Mouse (Mus musculus) myocyte (in vitro differentiated cells): ENCODE results near the gene Aen. TPM values are rescaled to one million over a fixed set of nuclear protein-coding genes. Genes with fewer than 3 reads are reported as not detected.

ENCODE experiments used
- H3K27me3 ChIP-seq: one replicate; pipeline ENCODE4 v1.6.1; 2011; ENCODE audit not compliant: control insufficient read depth, insufficient read depth, insufficient read length
- H3K36me3 ChIP-seq: one replicate; pipeline ENCODE4 v1.6.1; 2011; ENCODE audit not compliant: control insufficient read depth, insufficient read depth
- H3K4me2 ChIP-seq: one replicate; pipeline ENCODE4 v1.6.1; 2011; ENCODE audit warnings: low read depth, control low read depth
- H3K4me3 ChIP-seq: one replicate; pipeline ENCODE4 v1.5.1; 2011; ENCODE audit warnings: mild to moderate bottlenecking, control low read depth, moderate library complexity
- H3K79me2 ChIP-seq: one replicate; pipeline ENCODE4 v1.6.1; 2011; ENCODE audit not compliant: control insufficient read depth, insufficient read depth
- H3ac ChIP-seq: one replicate; pipeline ENCODE4 v1.6.1; 2011; ENCODE audit not compliant: control insufficient read depth, insufficient read length
- CEBPB ChIP-seq: IDR thresholded peaks from 2 replicates; pipeline ENCODE4 v1.6.1; 2011; ENCODE audit warnings: mild to moderate bottlenecking, moderate library complexity; ENCODE audit not compliant: poor library complexity, insufficient read depth, severe bottlenecking
- E2F4 ChIP-seq: IDR thresholded peaks from one replicate; pipeline ENCODE4 v1.6.1; 2011; ENCODE audit warnings: mild to moderate bottlenecking, control low read depth, moderate library complexity; ENCODE audit not compliant: insufficient read depth
- MAX ChIP-seq: IDR thresholded peaks from one replicate; pipeline ENCODE4 v1.6.1; 2011; ENCODE audit warnings: low read depth, mild to moderate bottlenecking, control low read depth
- MYOD1 ChIP-seq, 3 experiments: IDR thresholded peaks; one replicate each; pipeline ENCODE4 v1.6.1; 2011; ENCODE audit warnings: control low read depth in 2 of 3, low read depth in 2 of 3, mild to moderate bottlenecking in 2 of 3, moderate library complexity in 1 of 3; ENCODE audit not compliant: insufficient read length in 2 of 3, control insufficient read depth in 1 of 3
- MYOG ChIP-seq, 3 experiments: IDR thresholded peaks; one replicate each; pipeline ENCODE4 v1.6.1; 2011; ENCODE audit warnings: control low read depth in 2 of 3, low read depth in 2 of 3, mild to moderate bottlenecking in 2 of 3; ENCODE audit not compliant: insufficient read length in 2 of 3, control insufficient read depth in 1 of 3, insufficient read depth in 1 of 3
- POLR2A ChIP-seq: IDR thresholded peaks from one replicate; pipeline ENCODE4 v1.6.1; 2011; ENCODE audit warnings: low read depth, mild to moderate bottlenecking, control low read depth, moderate library complexity; ENCODE audit not compliant: insufficient read length
- POLR2AphosphoS2 ChIP-seq: IDR thresholded peaks from one replicate; pipeline ENCODE4 v1.6.1; 2011; ENCODE audit warnings: low read depth, control low read depth; ENCODE audit not compliant: insufficient read length
- REST ChIP-seq: IDR thresholded peaks from one replicate; pipeline ENCODE4 v1.6.1; 2011; ENCODE audit warnings: mild to moderate bottlenecking, control low read depth, moderate library complexity; ENCODE audit not compliant: insufficient read depth, insufficient read length
- SRF ChIP-seq: IDR thresholded peaks from one replicate; pipeline ENCODE4 v1.6.1; 2011; ENCODE audit warnings: low read depth; ENCODE audit not compliant: control insufficient read depth, insufficient read length
- TCF12 ChIP-seq: IDR thresholded peaks from one replicate; pipeline ENCODE4 v1.6.1; 2011; ENCODE audit warnings: mild to moderate bottlenecking, control low read depth; ENCODE audit not compliant: poor library complexity, insufficient read depth, severe bottlenecking
- TCF3 ChIP-seq: IDR thresholded peaks from one replicate; pipeline ENCODE4 v1.6.1; 2011; ENCODE audit warnings: low read depth, control low read depth; ENCODE audit not compliant: insufficient read length
- USF1 ChIP-seq: IDR thresholded peaks from one replicate; pipeline ENCODE4 v1.6.1; 2011; ENCODE audit warnings: low read depth, mild to moderate bottlenecking, control low read depth, moderate library complexity
- polyA plus RNA-seq: library from polyadenylated mRNA; unstranded; fragments of >200 nt; fragmentation: generic; extraction: Trizol; gene quantifications from one replicate; pipeline ENCODE4 v1.2.1, GENCODE M21; 2012; ENCODE audit warnings: missing spikeins

The Aen gene
- polyA plus RNA-seq, 1 experiment, result 52.8 TPM

DNA sequence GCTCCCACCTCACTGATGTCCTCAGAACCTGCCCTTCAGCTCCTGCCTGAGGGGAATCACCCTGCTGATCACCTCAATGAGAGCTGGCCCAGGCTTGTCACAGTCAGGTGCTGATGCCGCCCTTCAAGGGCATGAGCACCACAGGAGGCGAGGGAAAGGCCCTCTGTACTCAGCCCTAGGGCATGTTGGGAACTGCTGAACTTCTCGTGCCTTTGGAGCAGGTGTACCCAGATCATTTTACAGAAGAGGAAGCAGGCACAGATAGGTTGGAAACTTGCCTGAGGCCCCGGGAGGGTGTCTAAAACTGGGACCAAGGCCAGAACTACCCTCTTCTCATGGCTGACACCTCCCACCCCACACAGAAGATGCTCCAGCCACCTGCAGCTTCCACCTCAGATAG is 23.0 kb downstream of the Aen start:
- TF ChIP-seq POLR2AphosphoS2 (no peak), TCF3 (no peak), CEBPB (no peak), POLR2A (no peak), MYOD1 (IDR thresholded peaks at IDR 0.05; ENCODE audit: control insufficient read depth in 1 of 3, insufficient read length in 2 of 3, low read depth in 2 of 3) (no peak), E2F4 (no peak), USF1 (no peak), MAX (no peak)
- H3K27me3 ChIP-seq, result no peaks in the 10 kb centered on the region
- no peaks in the 10 kb centered on the region for H3K79me2 ChIP-seq
- H3K4me2 ChIP-seq, result no peak overlapping the region
- no peak overlapping the region for H3K4me3 ChIP-seq
- no peak overlapping the region for H3ac ChIP-seq
- no peaks in the 10 kb centered on the region for H3K36me3 ChIP-seq

DNA sequence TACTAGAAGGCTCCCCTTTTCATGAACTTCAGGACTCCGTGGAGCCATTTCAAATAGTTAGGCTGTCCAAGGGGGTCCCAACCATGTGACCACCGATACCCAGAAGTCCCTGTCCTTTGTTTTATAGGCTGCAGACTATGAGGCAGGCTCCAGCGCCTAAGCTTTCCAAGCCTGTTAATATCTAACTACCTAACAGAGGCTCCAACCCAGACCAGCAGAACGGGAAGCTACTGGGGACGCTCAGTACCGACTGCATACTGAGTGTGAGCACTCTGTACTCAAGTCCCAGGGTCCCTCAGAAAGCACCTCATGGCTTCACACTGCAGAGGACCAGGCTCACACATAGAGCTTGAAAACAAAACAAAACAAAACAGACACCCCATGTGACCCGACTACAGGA is 26.9 kb downstream of the Aen start:
- TF ChIP-seq MAX (no peak), USF1 (no peak), POLR2A (no peak), CEBPB (no peak), TCF3 (no peak)
- Histone ChIP-seq H3ac (no peak overlapping the region), H3K4me2 (no peak overlapping the region), H3K36me3 (no peaks in the 10 kb centered on the region), H3K27me3 (no peaks in the 10 kb centered on the region), H3K79me2 (no peaks in the 10 kb centered on the region), H3K4me3 (no peak overlapping the region)

DNA sequence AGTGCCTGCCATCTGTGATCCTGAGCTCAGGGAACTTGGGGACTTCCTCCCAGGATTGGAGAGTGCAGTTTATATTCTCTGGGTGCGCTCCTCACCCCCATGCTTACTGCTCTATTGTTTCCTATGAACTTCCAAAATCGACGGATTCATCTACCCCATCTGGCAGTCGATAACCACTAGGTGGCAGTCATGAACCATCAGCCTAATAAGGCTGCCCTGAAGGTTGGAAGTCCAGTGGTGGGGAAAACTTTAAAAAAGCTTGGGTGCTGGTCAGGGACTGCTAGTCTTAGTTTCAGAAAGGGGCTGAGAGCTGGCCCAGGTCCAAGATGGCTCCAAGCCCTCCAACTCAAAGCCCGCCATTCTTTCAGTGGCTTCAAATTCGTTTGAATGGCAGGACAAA is 28.6 kb downstream of the Aen start:
- no peaks in the 10 kb centered on the region for H3K36me3 ChIP-seq
- no peak overlapping the region for H3K4me3 ChIP-seq
- H3K4me2 ChIP-seq, result peak overlapping the region; percentile 55
- no peaks in the 10 kb centered on the region for H3K27me3 ChIP-seq
- H3ac ChIP-seq, result no peak overlapping the region
- TF ChIP-seq USF1, result no peak
- no peak for TF ChIP-seq REST
- no peaks in the 10 kb centered on the region for H3K79me2 ChIP-seq

DNA sequence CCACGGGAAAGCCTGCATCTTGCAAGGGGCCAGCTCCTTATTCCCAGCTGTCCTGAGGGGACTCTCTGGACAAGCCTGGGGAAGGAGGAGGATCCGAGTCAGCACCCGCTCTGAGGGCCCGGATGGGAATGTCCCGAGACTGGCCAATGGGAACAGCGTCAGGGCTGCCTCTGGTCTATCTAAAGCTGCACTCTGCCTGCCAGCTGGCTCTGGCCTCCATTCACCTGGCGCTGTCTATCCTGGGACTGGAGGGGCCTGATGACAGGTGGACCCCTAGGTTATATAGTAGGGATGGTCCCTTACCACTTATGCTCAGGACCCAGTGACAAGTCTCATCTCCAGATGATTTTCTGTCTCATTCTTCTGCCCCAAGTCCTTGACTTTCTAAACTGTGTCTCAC is 29.1 kb downstream of the Aen start:
- TF ChIP-seq TCF12, result no peak
- peak in 2 of 3 experiments; percentile 40 to 64 for TF ChIP-seq MYOD1 (IDR thresholded peaks at IDR 0.05; ENCODE audit: control insufficient read depth in 1 of 3, insufficient read length in 2 of 3, low read depth in 2 of 3)
- TF ChIP-seq TCF3, result no peak
- H3K4me3 ChIP-seq, result no peak overlapping the region
- H3K4me2 ChIP-seq, result peak overlapping the region; percentile 55
- H3K79me2 ChIP-seq, result no peaks in the 10 kb centered on the region
- H3ac ChIP-seq, result no peak overlapping the region
- no peaks in the 10 kb centered on the region for H3K27me3 ChIP-seq
- no peaks in the 10 kb centered on the region for H3K36me3 ChIP-seq

DNA sequence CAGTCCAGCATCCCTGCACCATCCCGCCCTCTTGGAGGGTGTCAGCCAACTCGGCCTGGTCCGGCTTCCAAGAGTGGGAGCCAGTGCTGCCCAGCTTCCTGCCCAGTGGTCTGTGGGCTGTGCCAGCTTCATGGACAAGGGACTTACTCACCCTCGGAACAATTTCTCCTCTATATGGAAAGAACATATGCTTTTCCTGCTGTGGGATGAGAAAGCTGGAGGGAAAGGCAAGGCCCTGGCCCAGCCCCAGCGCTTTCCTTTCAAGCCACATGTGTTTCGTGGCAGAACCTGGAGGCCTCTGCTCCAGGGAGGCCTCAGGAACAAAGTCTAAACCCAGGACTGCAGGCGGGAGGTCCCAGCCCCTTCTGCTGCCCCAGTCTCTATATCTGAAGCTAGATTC is 30.0 kb downstream of the Aen start:
- TF ChIP-seq SRF (no peak), POLR2AphosphoS2 (no peak), USF1 (no peak), TCF12 (no peak), MYOD1 (IDR thresholded peaks at IDR 0.05; ENCODE audit: control insufficient read depth in 1 of 3, insufficient read length in 2 of 3, low read depth in 2 of 3) (no peak), POLR2A (no peak), CEBPB (no peak), MAX (no peak), REST (no peak), TCF3 (no peak), E2F4 (no peak), MYOG (IDR thresholded peaks at IDR 0.05; ENCODE audit: control insufficient read depth in 1 of 3, insufficient read depth in 1 of 3, insufficient read length in 2 of 3, low read depth in 2 of 3) (no peak)
- Histone ChIP-seq H3K4me3 (no peak overlapping the region), H3K27me3 (no peaks in the 10 kb centered on the region), H3K4me2 (no peak overlapping the region), H3ac (no peak overlapping the region), H3K79me2 (no peaks in the 10 kb centered on the region), H3K36me3 (no peaks in the 10 kb centered on the region)

DNA sequence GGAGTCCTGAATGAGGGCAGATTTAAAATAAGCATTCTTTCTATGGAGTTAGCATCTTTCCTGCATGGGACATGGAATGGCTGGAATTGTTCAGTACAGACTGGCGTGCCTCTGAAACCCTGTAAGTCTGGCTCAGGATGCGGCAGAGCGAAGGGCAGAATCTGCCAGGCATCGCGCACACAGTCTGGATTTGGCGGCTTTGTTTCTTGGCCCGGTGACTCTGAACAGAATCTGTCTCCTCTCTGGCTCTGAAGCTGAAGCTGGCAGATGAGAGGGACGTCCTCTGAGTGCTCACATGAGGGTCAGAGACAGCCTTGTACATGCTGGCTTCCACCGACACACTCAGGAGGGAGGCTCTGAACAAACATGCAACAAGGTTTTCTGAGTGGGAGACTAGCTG is 30.5 kb downstream of the Aen start:
- no peak for TF ChIP-seq CEBPB
- TF ChIP-seq SRF, result no peak
- TF ChIP-seq MAX, result no peak
- TF ChIP-seq POLR2A, result no peak
- no peak for TF ChIP-seq E2F4
- H3K4me3 ChIP-seq, result no peak overlapping the region

More for the DNA sequence above, 30.5 kb downstream of the Aen start:
- Histone ChIP-seq H3K79me2 (no peaks in the 10 kb centered on the region), H3K36me3 (no peaks in the 10 kb centered on the region), H3K27me3 (peaks cover 5% of the 10 kb centered on the region), H3ac (no peak overlapping the region), H3K4me2 (no peak overlapping the region)
